Mouse (Mus musculus) heart, postnatal 0 days (tissue): ENCODE results near the gene Hoxa6.

Experiments used
- CTCF ChIP-seq: IDR thresholded peaks from 2 replicates; pipeline ENCODE4 v1.5.1; 2016; ENCODE audit warnings: antibody characterized with exemption, control low read depth, low read depth
- EP300 ChIP-seq: IDR thresholded peaks from 2 replicates; pipeline ENCODE4 v1.6.1; 2016; ENCODE audit warnings: antibody characterized with exemption, low read depth

- TF ChIP-seq CTCF (peak; percentile 55), EP300 (no peak)
Measured at GRCm38 (mm10) chr6:52197271-52197670, 11.3 kb downstream of the Hoxa6 start.
